Mouse (Mus musculus): ENCODE data around the gene Znrd1as. TPM values are rescaled to one million over a fixed set of nuclear protein-coding genes. Genes with fewer than 3 reads are reported as not detected.

The Znrd1as gene
- total and polyA plus RNA-seq, 2 experiments from 2014 or later, result 2.0 to 2.6 TPM

DNA sequence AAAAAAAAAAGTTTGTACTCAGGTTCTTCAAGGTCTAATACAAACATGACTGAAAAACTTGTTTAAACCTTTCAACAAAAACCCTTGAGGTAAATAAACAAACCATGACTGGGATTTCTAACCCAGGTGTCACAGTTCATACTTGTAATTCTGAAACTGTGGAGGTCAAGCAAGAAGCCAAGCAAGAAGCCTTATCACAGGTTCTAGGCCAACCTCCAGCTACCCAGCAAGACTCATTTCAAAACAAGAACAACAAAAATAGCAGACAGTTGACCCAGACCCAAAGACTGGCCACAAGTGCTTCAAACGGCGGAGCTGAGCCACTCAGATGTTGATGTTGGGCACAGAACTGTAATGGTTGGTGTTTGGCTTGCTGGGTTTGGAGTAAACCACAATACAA lies 36.1 kb downstream of the Znrd1as start:
- no peak for DNase-seq
- 92% methylated on average over 2 of the region's 2 CpGs for WGBS

DNA sequence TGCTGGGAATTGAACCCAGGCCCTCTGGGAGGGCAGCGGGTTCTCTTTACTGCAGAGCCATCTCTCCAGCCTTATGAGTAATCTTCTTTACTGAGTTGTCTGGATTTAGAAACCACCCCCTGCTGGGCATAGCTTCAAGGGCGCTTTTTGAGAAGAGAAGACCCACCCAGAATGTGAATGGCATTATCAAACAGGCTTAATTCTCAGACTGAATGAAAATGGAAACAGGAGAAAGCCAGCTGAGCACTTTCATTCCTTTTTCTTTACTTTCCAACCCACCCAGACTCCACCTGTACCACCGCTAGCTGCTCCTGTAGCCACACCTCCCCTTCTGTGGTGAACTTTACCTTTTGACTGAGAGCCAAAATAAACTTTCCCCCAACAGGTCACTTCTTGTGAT lies 37.1 kb downstream of the Znrd1as start:
- no peaks in the 10 kb centered on the region; the same call in 1 of the 2 replicates for H3K27me3 ChIP-seq (ENCODE audit: insufficient read depth, low read length)
- H3K9me3 ChIP-seq (ENCODE audit: low read length), result no peaks in the 10 kb centered on the region
- H3K27ac ChIP-seq (ENCODE audit: low read depth, low read length), result no peak overlapping the region
- H3K36me3 ChIP-seq (ENCODE audit: insufficient read depth), result no peaks in the 10 kb centered on the region
- H3K9ac ChIP-seq, result no peak overlapping the region
- H3K4me1 ChIP-seq (ENCODE audit: insufficient read depth), result no peaks in the 10 kb centered on the region
- WGBS, result 53% methylated on average over 3 of the region's 3 CpGs
- DNase-seq (no peak), ATAC-seq (no peak)
- TF ChIP-seq CTCF (IDR thresholded peaks at IDR 0.05; ENCODE audit: low read depth), result no peak
- no peak overlapping the region for H3K4me2 ChIP-seq (ENCODE audit: low read depth)
- H3K4me3 ChIP-seq (ENCODE audit: low read depth, low read length), result no peak overlapping the region

More for the DNA sequence above, 36.1 kb downstream of the Znrd1as start:
- TF ChIP-seq CTCF (IDR thresholded peaks at IDR 0.05; ENCODE audit: low read depth), result no peak
- no peaks in the 10 kb centered on the region for H3K9me3 ChIP-seq (ENCODE audit: low read length)
- H3K27me3 ChIP-seq (ENCODE audit: insufficient read depth, low read length), result peaks cover under 1% of the 10 kb centered on the region; the same call in 1 of the 2 replicates
- H3K9ac ChIP-seq, result no peak overlapping the region
- H3K4me1 ChIP-seq (ENCODE audit: insufficient read depth), result no peaks in the 10 kb centered on the region
- H3K4me2 ChIP-seq (ENCODE audit: low read depth), result no peak overlapping the region
- ATAC-seq, result no peak
- no peak overlapping the region for H3K4me3 ChIP-seq (ENCODE audit: low read depth, low read length)
- H3K27ac ChIP-seq (ENCODE audit: low read depth, low read length), result no peak overlapping the region
- no peaks in the 10 kb centered on the region for H3K36me3 ChIP-seq (ENCODE audit: insufficient read depth)

DNA sequence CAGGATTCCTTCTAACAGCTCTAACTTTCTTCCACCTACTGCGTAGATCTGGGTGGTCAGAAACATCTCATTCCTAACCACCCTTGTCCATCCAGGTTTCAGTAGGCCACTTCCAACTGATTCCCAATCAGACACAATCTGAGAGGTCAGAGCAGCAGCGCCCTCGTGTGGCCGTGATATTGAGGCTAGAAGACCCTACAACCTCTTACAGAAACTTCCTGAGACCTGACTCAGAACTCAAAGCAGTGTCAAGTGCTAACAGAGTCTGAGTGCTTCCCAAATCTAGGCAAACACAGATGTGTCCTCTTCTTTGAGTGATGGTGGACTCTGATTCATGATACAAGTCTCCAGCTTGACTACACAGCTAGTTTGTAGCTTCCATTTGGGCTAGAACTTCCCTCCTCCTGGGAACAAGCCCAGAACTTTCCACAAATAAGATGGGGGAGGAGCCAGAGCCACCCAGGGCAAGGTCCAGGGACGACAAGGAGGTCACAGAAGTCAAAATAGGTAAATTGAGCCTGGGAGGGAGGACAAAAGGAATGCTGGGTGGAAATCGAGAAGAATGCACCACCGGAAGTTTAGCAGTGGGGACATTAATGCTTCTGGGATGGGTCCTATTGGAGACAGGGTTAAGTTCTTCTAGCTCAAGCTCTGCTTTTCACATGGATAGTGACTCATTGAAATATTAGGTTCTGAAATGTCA lies 38.8 kb downstream of the Znrd1as start:
- no peaks in the 10 kb centered on the region for H3K9me3 ChIP-seq (ENCODE audit: low read length)
- ATAC-seq (peak; percentile 59), DNase-seq (peak; percentile 77)
- H3K27ac ChIP-seq (ENCODE audit: low read depth, low read length), result no peak overlapping the region
- peak; percentile 78 for TF ChIP-seq CTCF (IDR thresholded peaks at IDR 0.05; ENCODE audit: low read depth)
- H3K4me3 ChIP-seq (ENCODE audit: low read depth, low read length), result no peak overlapping the region
- H3K36me3 ChIP-seq (ENCODE audit: insufficient read depth), result no peaks in the 10 kb centered on the region
- 29% methylated on average over 7 of the region's 7 CpGs for WGBS
- H3K4me1 ChIP-seq (ENCODE audit: insufficient read depth), result no peaks in the 10 kb centered on the region
- no peak overlapping the region for H3K4me2 ChIP-seq (ENCODE audit: low read depth)
- no peak overlapping the region for H3K9ac ChIP-seq
- H3K27me3 ChIP-seq (ENCODE audit: insufficient read depth, low read length), result no peaks in the 10 kb centered on the region; the same call in 1 of the 2 replicates

DNA sequence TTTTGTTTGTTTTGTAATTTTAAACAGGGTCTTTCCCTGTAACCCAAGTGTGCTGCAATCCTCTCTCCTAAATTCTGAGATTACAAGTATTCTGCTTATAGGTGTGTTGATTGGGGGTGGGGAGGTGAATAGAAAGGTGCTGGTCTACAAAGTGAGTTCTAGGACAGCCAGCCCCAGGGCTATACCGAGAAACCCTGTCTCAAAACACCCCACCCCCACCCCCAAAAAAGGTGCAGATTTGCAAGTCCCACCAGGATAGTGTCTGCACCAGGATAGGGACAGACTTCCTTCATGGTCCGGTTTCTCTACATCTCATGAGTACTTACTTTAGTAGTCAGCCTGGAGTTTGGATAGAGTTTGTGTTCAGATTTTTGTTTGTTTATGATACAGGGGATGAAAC lies 40.1 kb downstream of the Znrd1as start:
- DNase-seq (no peak), ATAC-seq (no peak)
- Histone ChIP-seq H3K4me1 (ENCODE audit: insufficient read depth) (no peaks in the 10 kb centered on the region), H3K4me2 (ENCODE audit: low read depth) (no peak overlapping the region), H3K27ac (ENCODE audit: low read depth, low read length) (no peak overlapping the region), H3K27me3 (ENCODE audit: insufficient read depth, low read length) (no peaks in the 10 kb centered on the region), H3K4me3 (ENCODE audit: low read depth, low read length) (no peak overlapping the region), H3K9me3 (ENCODE audit: low read length) (no peaks in the 10 kb centered on the region), H3K9ac (no peak overlapping the region), H3K36me3 (ENCODE audit: insufficient read depth) (no peaks in the 10 kb centered on the region)
- 79% methylated on average over 2 of the region's 2 CpGs for whole genome bisulfite sequencing
- TF ChIP-seq CTCF (IDR thresholded peaks at IDR 0.05; ENCODE audit: low read depth), result no peak

DNA sequence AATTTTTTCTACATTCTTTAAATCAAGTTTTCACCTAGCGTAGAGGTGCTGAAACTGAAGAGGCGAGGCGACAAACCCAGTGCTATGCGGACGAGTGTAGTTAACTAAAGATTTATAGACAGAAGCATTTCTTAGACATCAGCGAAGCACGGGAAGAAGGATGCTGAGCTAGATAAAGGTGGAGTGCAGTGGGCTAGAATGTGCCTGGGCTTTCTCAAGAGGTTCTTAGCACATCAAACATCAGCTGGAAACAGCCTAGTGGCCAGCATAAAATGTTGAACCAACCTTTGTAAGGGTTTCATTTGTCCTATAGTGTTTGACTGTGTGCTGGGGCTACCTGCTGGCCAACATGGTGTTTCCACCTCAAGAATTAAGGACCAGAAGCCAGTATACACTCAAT lies 42.5 kb downstream of the Znrd1as start, which contains the start of gene Zfp57:
Zfp57 (plus strand) TSS at position 301 of the 400 bp plus-strand sequence.
- H3K27me3 ChIP-seq (ENCODE audit: insufficient read depth, low read length), result no peaks in the 10 kb centered on the region
- peaks cover 7% of the 10 kb centered on the region; the same call in 1 of the 2 replicates for H3K4me1 ChIP-seq (ENCODE audit: insufficient read depth)
- peaks cover 9% of the 10 kb centered on the region for H3K36me3 ChIP-seq (ENCODE audit: insufficient read depth)
- no peak for TF ChIP-seq CTCF (IDR thresholded peaks at IDR 0.05; ENCODE audit: low read depth)
- DNase-seq (no peak), ATAC-seq (no peak)
- no peak within 1 kb of the TSS for H3K9ac ChIP-seq
- 93% methylated on average over 7 of the region's 7 CpGs for WGBS
- no peak within 1 kb of the TSS for H3K27ac ChIP-seq (ENCODE audit: low read depth, low read length)
- H3K4me2 ChIP-seq (ENCODE audit: low read depth), result peak within 1 kb of the TSS; percentile 60
- peak within 1 kb of the TSS; percentile 79; the same call in 1 of the 2 replicates for H3K4me3 ChIP-seq (ENCODE audit: low read depth, low read length)
- no peaks in the 10 kb centered on the region for H3K9me3 ChIP-seq (ENCODE audit: low read length)

DNA sequence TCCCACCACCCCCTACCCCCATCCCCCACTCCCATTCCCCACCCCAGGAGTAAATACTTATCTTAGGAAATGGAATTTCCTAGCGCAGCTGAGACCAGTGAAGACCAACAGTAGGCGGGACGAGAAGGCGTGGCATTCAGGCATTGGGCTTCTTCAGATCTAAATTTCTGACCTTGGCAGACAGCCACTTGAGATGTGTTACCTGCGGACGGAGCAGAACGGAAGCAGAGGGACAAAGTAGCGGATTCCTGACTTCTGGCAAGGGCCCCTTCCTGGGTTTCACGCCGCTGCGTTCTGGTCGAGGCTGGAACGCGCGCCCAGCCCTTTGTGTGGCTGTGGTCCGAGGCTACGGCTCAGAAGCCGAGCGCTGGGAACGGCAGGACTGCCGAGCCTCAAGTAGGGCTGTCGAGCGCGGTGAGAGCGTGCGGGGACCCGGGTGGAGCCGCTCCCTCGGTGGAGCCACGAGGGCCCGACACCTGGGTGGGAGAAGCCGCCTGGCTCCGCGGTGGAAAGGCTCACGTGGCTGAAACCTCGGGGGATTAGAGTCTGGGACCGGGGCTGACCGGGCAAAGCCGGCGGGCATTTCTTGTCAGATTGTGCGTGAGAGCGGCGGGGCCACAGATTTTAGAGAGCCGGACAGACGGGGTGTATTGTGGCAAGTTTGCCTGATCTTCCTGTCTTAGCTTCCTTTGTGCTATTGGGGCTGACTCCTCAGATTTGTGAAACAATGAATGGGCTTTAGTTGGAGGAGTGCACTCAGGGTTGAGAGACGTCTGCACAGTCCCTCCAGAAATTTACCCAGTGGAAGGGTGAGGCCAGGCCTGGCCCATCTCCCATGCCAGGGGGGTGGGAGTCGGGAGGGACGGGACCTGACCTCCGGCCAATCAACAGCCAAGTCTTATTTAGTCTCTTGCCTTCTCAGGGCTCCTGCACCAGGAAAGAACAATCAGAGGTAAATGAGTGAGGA lies 44.3 kb downstream of the Znrd1as start:
- peak overlapping the region; percentile 79 for H3K4me3 ChIP-seq (ENCODE audit: low read depth, low read length)
- H3K4me1 ChIP-seq (ENCODE audit: insufficient read depth), result peaks cover 7% of the 10 kb centered on the region; the same call in 1 of the 2 replicates
- H3K4me2 ChIP-seq (ENCODE audit: low read depth), result peak overlapping the region; percentile 60
- no peaks in the 10 kb centered on the region for H3K9me3 ChIP-seq (ENCODE audit: low read length)
- WGBS, result 1% methylated on average over 49 of the region's 49 CpGs
- H3K9ac ChIP-seq, result peak overlapping the region; percentile 92
- ATAC-seq, result peak; percentile 83
- H3K27ac ChIP-seq (ENCODE audit: low read depth, low read length), result peak overlapping the region; percentile 97
- no peaks in the 10 kb centered on the region for H3K27me3 ChIP-seq (ENCODE audit: insufficient read depth, low read length)
- peaks cover 26% of the 10 kb centered on the region for H3K36me3 ChIP-seq (ENCODE audit: insufficient read depth)
- TF ChIP-seq CTCF (IDR thresholded peaks at IDR 0.05; ENCODE audit: low read depth), result no peak
- peak; percentile 88 for DNase-seq
